Mouse (Mus musculus) embryonic facial prominence, embryonic 12.5 days (tissue): ENCODE measurements at regions not wholly inside any gene's neighbourhood (a gene's known extent, or its start where the extent isn't known, plus 50 kb on each side); places are given as distances from the start of the nearest gene placed in this dataset.
A peak's percentile ranks its signal among the peaks of the same experiment; 100 is the strongest.

Experiments
- ATAC-seq: fragments of 200-750 bp; cut with Nextera tagmentation; 2 replicates; pipeline ENCODE4 v1.8.0; 2017; ENCODE audit not compliant: insufficient number of reproducible peaks, insufficient read depth, low FRiP score, low TSS enrichment
- H3K27ac ChIP-seq: fragments of 300-500 bp; sonication (generic); 2 replicates; pipeline ENCODE4 v1.5.1; 2016; ENCODE audit warnings: mild to moderate bottlenecking
- H3K27me3 ChIP-seq: fragments of 300-500 bp; sonication (generic); 2 replicates; pipeline ENCODE4 v1.6.1; 2016; ENCODE audit warnings: mild to moderate bottlenecking, moderate library complexity
- H3K36me3 ChIP-seq: fragments of 300-500 bp; sonication (generic); 2 replicates; pipeline ENCODE4 v1.6.1; 2016; ENCODE audit warnings: mild to moderate bottlenecking
- H3K4me1 ChIP-seq: fragments of 300-500 bp; sonication (generic); 2 replicates; pipeline ENCODE4 v1.6.1; 2016
- H3K4me2 ChIP-seq: fragments of 300-500 bp; sonication (generic); replicated peaks from 2 replicates; pipeline ENCODE4 v1.6.1; 2016; ENCODE audit warnings: mild to moderate bottlenecking, moderate library complexity
- H3K4me3 ChIP-seq: fragments of 300-500 bp; sonication (generic); 2 replicates; pipeline ENCODE4 v1.5.1; 2016; ENCODE audit warnings: mild to moderate bottlenecking
- H3K9ac ChIP-seq: fragments of 300-500 bp; sonication (generic); 2 replicates; pipeline ENCODE4 v1.6.1; 2016; ENCODE audit warnings: mild to moderate bottlenecking, moderate library complexity
- H3K9me3 ChIP-seq: fragments of 300-500 bp; sonication (generic); 2 replicates; pipeline ENCODE4 v1.6.1; 2016; ENCODE audit warnings: mild to moderate bottlenecking, moderate library complexity
- WGBS: fragments of 180-500 bp; shearing (Covaris S2); methylation state at CpG from one replicate; pipeline ENCODE4 v1.1.7; 2016; 5-methylcytosine and 5-hydroxymethylcytosine counted together

DNA sequence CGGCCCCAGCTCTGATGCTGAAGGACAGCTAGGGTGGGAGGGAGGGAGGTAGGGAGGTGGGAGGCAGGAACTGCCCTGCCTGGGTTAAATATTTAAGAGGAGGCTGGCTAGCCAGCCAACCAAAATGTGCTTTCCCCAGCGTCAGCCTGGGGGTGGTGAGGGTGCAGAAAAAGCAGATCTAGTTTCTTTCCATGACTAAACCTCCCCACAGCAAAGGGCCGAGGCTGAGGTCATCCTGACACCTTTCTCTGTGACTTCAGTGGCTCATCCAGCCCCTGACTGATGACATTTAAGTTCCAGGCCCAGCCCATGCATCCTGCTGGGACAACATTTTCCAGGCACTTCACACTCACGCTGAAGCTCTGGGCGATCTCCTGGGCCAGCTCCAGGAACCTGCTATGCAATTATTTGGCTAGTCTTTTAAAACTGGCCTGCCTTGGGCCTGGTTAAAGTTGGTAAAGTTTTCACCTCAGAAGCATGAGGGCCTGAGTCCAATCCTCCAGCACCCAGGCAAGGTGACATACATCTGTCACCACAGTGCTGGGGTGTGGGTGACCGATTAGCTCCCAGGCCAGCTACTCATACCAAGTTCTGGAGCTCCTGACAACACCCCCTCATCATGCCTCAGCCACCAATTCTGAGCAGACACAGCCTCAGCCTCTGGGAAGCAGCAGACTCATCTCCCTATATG lies 243.8 kb upstream of the Sulf2 start:
- 0 out of 2 replicates have a peak overlapping the region, but pooled peaks have one; percentile 3 for H3K4me2 ChIP-seq
- 22% methylated on average over 6 of the region's 6 CpGs for WGBS
- H3K27ac ChIP-seq = peak overlapping the region; percentile 90
- ATAC-seq = peak; percentile 62; the same call in 1 of the 2 replicates
- H3K27me3 ChIP-seq = no peaks in the 10 kb centered on the region
- no peak overlapping the region for H3K4me3 ChIP-seq
- H3K9ac ChIP-seq = no peak overlapping the region
- H3K36me3 ChIP-seq = no peaks in the 10 kb centered on the region
- no peaks in the 10 kb centered on the region for H3K9me3 ChIP-seq
- H3K4me1 ChIP-seq = peaks cover 52% of the 10 kb centered on the region

DNA sequence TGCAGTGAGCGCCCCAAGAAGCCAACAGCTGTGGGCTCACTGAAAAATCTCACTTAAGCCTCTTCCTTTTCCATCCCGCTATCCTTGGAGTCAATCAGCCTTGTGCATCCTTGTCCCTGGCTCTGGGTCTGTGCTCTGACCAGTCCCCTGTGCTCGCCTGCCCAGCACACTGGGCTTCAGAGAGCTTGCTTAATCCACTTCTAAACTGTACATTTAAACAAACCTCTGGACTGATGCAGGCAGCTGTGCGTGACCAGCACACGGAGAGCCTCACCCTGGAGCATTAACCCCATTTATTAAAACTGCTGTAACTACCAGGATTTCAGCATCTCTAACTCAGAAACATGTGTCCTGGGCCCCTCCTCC lies 243.3 kb upstream of the Sulf2 start:
- WGBS = 35% methylated on average over 5 of the region's 5 CpGs
- Histone ChIP-seq H3K4me2 (0 out of 2 replicates have a peak overlapping the region, but pooled peaks have one; percentile 3), H3K36me3 (no peaks in the 10 kb centered on the region), H3K9ac (peak overlapping the region; percentile 4; the same call in 1 of the 2 replicates), H3K9me3 (no peaks in the 10 kb centered on the region), H3K4me3 (no peak overlapping the region), H3K27me3 (no peaks in the 10 kb centered on the region), H3K27ac (peak overlapping the region; percentile 90), H3K4me1 (peaks cover 48% of the 10 kb centered on the region)
- 0 out of 2 replicates have a peak, but pooled peaks have one; percentile 20 for ATAC-seq

DNA sequence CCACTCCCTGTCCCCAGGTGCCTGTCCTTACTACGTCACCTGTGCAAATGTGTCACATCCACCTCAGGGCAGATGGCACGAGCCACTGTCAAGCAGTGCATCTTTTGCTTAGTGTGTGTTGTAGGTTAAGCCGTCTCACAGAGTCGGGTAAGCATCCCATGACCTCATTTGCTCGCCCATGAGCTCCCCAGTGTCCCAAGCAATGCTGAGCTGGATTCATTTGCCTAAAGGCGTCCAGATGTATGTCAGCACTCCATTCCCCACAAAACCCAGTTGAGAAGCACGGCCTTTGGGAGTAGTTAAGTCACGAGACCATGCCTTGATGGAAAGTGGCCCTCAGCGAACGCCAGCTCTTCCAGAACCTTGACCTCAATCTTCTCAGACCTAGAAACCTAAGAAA lies 242.7 kb upstream of the Sulf2 start:
- Histone ChIP-seq H3K4me3 (no peak overlapping the region), H3K36me3 (no peaks in the 10 kb centered on the region), H3K4me1 (peaks cover 43% of the 10 kb centered on the region), H3K4me2 (no peak overlapping the region), H3K9me3 (no peaks in the 10 kb centered on the region), H3K27me3 (no peaks in the 10 kb centered on the region), H3K27ac (peak overlapping the region; percentile 90), H3K9ac (peak overlapping the region; percentile 4; the same call in 1 of the 2 replicates)
- 66% methylated on average over 10 of the region's 10 CpGs for WGBS
- no peak for ATAC-seq

DNA sequence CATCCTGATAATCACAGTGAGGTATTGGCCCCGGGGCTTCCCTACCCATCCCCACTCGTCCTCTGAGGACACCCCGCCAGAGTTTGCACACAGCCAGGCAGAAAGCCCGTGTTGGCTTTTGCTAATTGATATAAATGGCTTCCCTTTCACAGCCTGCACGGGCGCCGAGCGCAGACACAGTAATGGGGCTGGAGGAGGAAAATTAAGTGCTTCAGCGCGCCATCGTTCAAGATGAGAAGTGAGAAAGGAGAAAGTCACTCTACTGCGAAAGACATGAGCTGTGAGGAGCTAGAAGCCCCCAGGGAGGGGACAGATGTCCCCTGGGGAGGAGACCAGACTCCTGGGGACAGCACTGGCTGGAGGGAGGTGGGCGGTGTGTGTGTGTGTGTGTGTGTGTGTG lies 239.2 kb upstream of the Sulf2 start:
- Histone ChIP-seq H3K36me3 (no peaks in the 10 kb centered on the region), H3K9me3 (no peaks in the 10 kb centered on the region), H3K4me2 (no peak overlapping the region), H3K9ac (no peak overlapping the region), H3K27ac (no peak overlapping the region), H3K4me3 (no peak overlapping the region), H3K27me3 (no peaks in the 10 kb centered on the region), H3K4me1 (peaks cover 33% of the 10 kb centered on the region)
- ATAC-seq = no peak
- WGBS = 44% methylated on average over 13 of the region's 13 CpGs

DNA sequence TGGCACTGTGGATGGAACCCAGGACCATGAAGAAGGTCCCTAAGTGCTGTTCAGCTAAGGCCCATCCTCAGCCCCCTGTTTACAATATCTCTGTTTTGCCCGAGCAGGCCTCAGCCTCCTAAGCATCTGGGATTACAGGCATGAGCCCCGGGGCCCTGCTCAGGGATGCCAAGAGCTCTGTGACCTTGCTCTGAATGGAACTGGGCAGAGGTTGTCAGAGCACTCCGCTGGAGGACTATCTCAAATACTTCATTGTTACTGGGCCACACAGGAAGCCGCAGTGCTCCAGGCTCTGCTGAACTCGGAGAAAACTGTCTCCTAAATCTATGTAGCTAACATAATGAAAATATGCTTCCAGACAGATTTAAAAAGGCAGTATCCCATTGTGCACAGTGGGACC lies 235.7 kb upstream of the Sulf2 start:
- no peak overlapping the region for H3K4me2 ChIP-seq
- H3K9ac ChIP-seq = no peak overlapping the region; the same call in 1 of the 2 replicates
- H3K4me3 ChIP-seq = no peak overlapping the region
- ATAC-seq = no peak
- no peaks in the 10 kb centered on the region for H3K36me3 ChIP-seq
- no peaks in the 10 kb centered on the region for H3K9me3 ChIP-seq
- H3K27me3 ChIP-seq = no peaks in the 10 kb centered on the region
- H3K4me1 ChIP-seq = peaks cover 16% of the 10 kb centered on the region
- 20% methylated on average over 5 of the region's 5 CpGs for WGBS
- H3K27ac ChIP-seq = 0 out of 2 replicates have a peak overlapping the region, but pooled peaks have one; percentile 36

DNA sequence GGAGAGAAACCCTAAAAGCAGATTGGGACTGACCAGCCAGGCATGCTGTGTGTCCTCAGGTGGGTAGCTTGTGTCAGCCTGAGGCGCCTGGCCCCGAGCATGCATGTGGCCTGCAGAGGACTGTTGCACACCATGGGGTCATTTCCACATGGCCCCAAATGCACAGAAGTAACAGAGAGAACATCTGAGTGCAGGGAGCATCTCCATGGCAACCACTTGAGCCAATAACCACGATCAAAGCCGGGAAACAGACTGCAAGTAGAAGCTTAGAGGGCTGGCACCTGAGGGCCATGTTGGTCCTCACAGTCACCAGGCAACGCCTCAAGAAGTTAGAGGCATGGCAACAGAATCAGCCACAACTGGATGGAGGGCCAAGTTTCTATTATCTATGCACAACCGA lies 232.6 kb upstream of the Sulf2 start:
- Histone ChIP-seq H3K9ac (no peak overlapping the region), H3K4me2 (no peak overlapping the region), H3K4me3 (no peak overlapping the region), H3K4me1 (peaks cover 21% of the 10 kb centered on the region), H3K9me3 (no peaks in the 10 kb centered on the region), H3K27ac (no peak overlapping the region), H3K27me3 (no peaks in the 10 kb centered on the region), H3K36me3 (no peaks in the 10 kb centered on the region)
- ATAC-seq = no peak
- WGBS = 51% methylated on average over 6 of the region's 6 CpGs

DNA sequence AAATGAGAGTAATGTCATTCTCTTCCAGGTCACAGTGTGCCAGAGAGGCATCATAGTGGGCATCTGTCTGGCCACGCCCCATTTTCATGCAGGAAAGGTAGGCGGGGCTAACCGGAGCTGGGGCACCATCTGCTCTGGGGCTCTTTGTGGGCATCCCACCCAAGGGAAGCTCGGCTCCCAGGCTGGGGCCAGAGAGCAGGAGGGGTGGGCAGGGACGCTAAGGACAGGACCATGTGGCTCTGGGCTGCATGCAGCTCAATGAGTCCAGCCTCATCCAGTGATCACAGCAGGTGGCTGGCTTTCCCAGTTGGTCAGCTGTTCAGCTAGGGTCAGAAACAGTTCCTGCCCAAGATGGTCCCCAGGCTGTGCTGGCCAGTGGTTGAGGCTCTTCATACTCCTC lies 231.4 kb upstream of the Sulf2 start:
- H3K4me1 ChIP-seq = peaks cover 31% of the 10 kb centered on the region
- no peak overlapping the region for H3K9ac ChIP-seq
- no peak overlapping the region for H3K4me2 ChIP-seq
- 72% methylated on average over 5 of the region's 5 CpGs for WGBS
- no peaks in the 10 kb centered on the region for H3K27me3 ChIP-seq
- H3K9me3 ChIP-seq = no peaks in the 10 kb centered on the region
- H3K36me3 ChIP-seq = no peaks in the 10 kb centered on the region
- H3K4me3 ChIP-seq = no peak overlapping the region
- no peak overlapping the region for H3K27ac ChIP-seq
- ATAC-seq = no peak

DNA sequence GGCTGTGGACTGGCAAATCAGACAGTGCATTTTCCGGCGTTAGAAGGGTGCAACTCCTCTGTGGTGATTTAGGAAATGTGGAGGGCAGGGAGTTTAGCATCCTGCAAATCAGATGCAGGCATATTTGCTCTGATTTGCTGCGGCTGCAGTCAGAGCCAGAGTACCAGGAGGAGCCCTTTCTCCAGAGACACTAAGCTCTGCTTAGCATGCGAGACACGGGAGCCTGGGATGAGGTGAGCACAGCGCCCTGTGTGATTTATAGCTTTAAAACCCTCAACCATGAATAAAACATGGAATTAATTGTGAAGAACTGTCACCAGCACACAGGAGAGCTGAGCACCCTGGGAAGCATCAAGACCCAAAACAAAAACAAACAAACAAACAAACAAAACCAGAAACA lies 229.1 kb upstream of the Sulf2 start:
- no peak overlapping the region for H3K4me2 ChIP-seq
- H3K4me3 ChIP-seq = no peak overlapping the region
- H3K4me1 ChIP-seq = peaks cover 30% of the 10 kb centered on the region
- no peaks in the 10 kb centered on the region for H3K9me3 ChIP-seq
- WGBS = 39% methylated on average over 6 of the region's 6 CpGs
- no peak for ATAC-seq
- H3K27ac ChIP-seq = peak overlapping the region; percentile 0; the same call in 1 of the 2 replicates
- H3K36me3 ChIP-seq = no peaks in the 10 kb centered on the region
- no peaks in the 10 kb centered on the region for H3K27me3 ChIP-seq
- no peak overlapping the region for H3K9ac ChIP-seq

- 77% methylated on average over 5 of the region's 5 CpGs for WGBS
- Histone ChIP-seq H3K4me3 (no peak overlapping the region), H3K27ac (no peak overlapping the region), H3K4me2 (no peak overlapping the region), H3K4me1 (peaks cover 35% of the 10 kb centered on the region), H3K27me3 (no peaks in the 10 kb centered on the region), H3K9ac (no peak overlapping the region), H3K9me3 (no peaks in the 10 kb centered on the region), H3K36me3 (no peaks in the 10 kb centered on the region)
- ATAC-seq = no peak
These were observed 227.9 kb upstream of the Sulf2 start for GRCm38 (mm10) chr2:166383356-166383755.

GRCm38 (mm10) chr2:166382180-166382579 lies 226.7 kb upstream of the Sulf2 start:
- no peak overlapping the region for H3K4me3 ChIP-seq
- no peak overlapping the region for H3K4me2 ChIP-seq
- no peak overlapping the region for H3K9ac ChIP-seq
- peaks cover 40% of the 10 kb centered on the region for H3K4me1 ChIP-seq
- 23% methylated on average over 7 of the region's 7 CpGs for WGBS
- no peaks in the 10 kb centered on the region for H3K27me3 ChIP-seq
- no peaks in the 10 kb centered on the region for H3K9me3 ChIP-seq
- no peaks in the 10 kb centered on the region for H3K36me3 ChIP-seq
- ATAC-seq = no peak
- peak overlapping the region; percentile 55; the same call in 1 of the 2 replicates for H3K27ac ChIP-seq

DNA sequence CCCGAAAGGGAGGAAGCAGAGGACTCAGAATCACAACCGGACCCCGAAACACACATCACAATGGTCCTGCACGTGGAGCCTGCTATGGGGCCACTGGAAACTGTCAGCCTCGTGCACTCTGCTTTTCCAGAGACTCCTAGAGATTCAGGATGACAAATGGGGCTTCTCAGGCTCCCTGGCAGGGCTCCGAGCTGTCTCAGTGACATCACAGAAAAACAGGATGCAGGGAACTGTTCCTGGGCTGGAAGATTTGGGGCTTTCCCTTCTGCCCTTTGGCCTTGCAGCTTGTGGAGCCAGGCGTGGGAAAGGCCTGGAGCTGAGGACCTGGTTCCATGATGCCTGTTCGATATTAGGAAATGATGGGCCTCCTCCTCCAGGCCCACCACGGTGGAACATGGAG lies 225.4 kb upstream of the Sulf2 start:
- ATAC-seq = no peak
- Histone ChIP-seq H3K36me3 (no peaks in the 10 kb centered on the region), H3K27me3 (no peaks in the 10 kb centered on the region), H3K9me3 (no peaks in the 10 kb centered on the region), H3K27ac (no peak overlapping the region), H3K4me3 (no peak overlapping the region), H3K9ac (no peak overlapping the region), H3K4me2 (no peak overlapping the region), H3K4me1 (peaks cover 45% of the 10 kb centered on the region)
- WGBS = 79% methylated on average over 9 of the region's 9 CpGs

DNA sequence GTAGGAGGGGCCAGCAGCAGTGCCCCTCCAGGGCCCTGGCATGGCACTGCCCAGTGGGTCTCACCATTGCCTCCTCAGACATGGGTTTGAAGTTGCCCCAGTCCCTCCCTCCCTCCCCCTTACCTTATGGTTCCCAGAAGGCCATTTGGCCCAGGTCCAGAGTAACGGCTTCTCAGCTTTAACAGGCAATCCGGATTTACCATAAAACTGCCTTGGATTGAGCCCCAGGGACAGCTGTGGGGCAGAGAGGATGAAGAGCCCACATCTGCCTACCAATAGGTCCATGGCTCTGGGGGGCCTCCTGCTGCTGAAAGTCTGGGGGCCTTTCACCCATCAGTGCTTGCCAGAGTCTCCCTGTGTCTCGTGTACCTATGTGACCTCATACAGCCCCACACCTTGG lies 222.9 kb upstream of the Sulf2 start:
- no peak overlapping the region for H3K9ac ChIP-seq
- no peaks in the 10 kb centered on the region for H3K27me3 ChIP-seq
- WGBS = 57% methylated on average over 3 of the region's 3 CpGs
- H3K36me3 ChIP-seq = no peaks in the 10 kb centered on the region
- no peaks in the 10 kb centered on the region for H3K9me3 ChIP-seq
- peaks cover 35% of the 10 kb centered on the region for H3K4me1 ChIP-seq
- H3K27ac ChIP-seq = no peak overlapping the region
- no peak overlapping the region for H3K4me2 ChIP-seq
- ATAC-seq = no peak
- no peak overlapping the region for H3K4me3 ChIP-seq
